Mouse (Mus musculus) hindbrain, embryonic 14.5 days (tissue): ENCODE results near the gene Prr5. TPM values are rescaled to one million over a fixed set of nuclear protein-coding genes. Genes with fewer than 3 reads are reported as not detected.

Experiments used
- ATAC-seq: fragments of 200-750 bp; cut with Nextera tagmentation; 2 replicates; pipeline ENCODE4 v1.8.0; 2017; ENCODE audit warnings: moderate number of reproducible peaks, mild to moderate bottlenecking, moderate TSS enrichment, moderate library complexity; ENCODE audit not compliant: low FRiP score
- DNase-seq: peaks from one replicate; pipeline ENCODE4 v3.0.0-alpha.2; 2015; ENCODE audit warnings: low spot score
- H3K27ac ChIP-seq: fragments of 300-500 bp; sonication (generic); 2 replicates; pipeline ENCODE4 v1.5.1; 2014; ENCODE audit warnings: mild to moderate bottlenecking, moderate library complexity
- H3K27me3 ChIP-seq: fragments of 300-500 bp; sonication (generic); 2 replicates; pipeline ENCODE4 v1.6.1; 2014; ENCODE audit warnings: mild to moderate bottlenecking, low read length, mixed read lengths; ENCODE audit not compliant: control insufficient read depth, insufficient read depth
- H3K36me3 ChIP-seq: fragments of 300-500 bp; sonication (generic); replicated peaks from 2 replicates; pipeline ENCODE4 v1.6.1; 2014; ENCODE audit not compliant: control insufficient read depth, insufficient read depth
- H3K4me1 ChIP-seq: fragments of 300-500 bp; sonication (generic); replicated peaks from 2 replicates; pipeline ENCODE4 v1.6.1; 2014; ENCODE audit warnings: antibody characterized with exemption, low read length, mixed read lengths; ENCODE audit not compliant: control insufficient read depth, insufficient read depth
- H3K4me2 ChIP-seq: fragments of 300-500 bp; sonication (generic); replicated peaks from 2 replicates; pipeline ENCODE4 v1.6.1; 2014; ENCODE audit warnings: mild to moderate bottlenecking, moderate library complexity
- H3K4me3 ChIP-seq: fragments of 300-500 bp; sonication (generic); replicated peaks from 2 replicates; pipeline ENCODE4 v1.5.1; 2014; ENCODE audit warnings: mild to moderate bottlenecking, low read length
- H3K9ac ChIP-seq: fragments of 300-500 bp; sonication (generic); 2 replicates; pipeline ENCODE4 v1.6.1; 2014
- H3K9me3 ChIP-seq: fragments of 300-500 bp; sonication (generic); 2 replicates; pipeline ENCODE4 v1.6.1; 2016; ENCODE audit warnings: low read length; ENCODE audit not compliant: control insufficient read depth
- WGBS: fragments of 180-500 bp; shearing (Covaris S2); extraction: QIAGEN DNeasy Blood & Tissue Kit; methylation state at CpG from one replicate; pipeline ENCODE4 v1.1.7; 2014; 5-methylcytosine and 5-hydroxymethylcytosine counted together
- polyA plus RNA-seq: library from polyadenylated mRNA; unstranded; fragments of >200 nt; fragmentation: Nextera tagmentation; extraction: Ambion mirVana; gene quantifications from 2 replicates; pipeline ENCODE4 v1.2.1, GENCODE M21; 2014

The Prr5 gene
- polyA plus RNA-seq, 1 experiment from 2014 or later, result 27.1 TPM

DNA sequence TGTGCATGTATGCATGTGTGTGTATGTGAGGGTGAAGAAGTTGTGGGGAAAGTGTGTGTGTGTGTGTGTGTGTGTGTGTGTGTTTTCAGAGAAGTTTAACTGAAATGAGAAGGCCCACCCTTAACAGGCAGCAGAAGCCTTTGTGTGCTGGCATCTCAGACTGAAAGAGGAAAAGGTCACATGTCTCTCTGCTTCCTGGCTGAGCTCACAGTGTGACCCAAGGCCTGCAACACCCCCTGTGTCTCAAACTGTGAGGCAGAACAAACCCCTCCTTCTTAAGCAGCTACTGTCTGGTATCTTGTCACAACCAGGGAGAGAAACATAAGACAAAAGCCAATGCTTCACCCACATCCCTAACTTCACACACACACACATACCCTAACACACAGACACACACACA, 31.0 kb upstream of the Prr5 start:
- DNase-seq (no peak), ATAC-seq (no peak)
- H3K4me3 ChIP-seq, result no peak overlapping the region
- no peaks in the 10 kb centered on the region for H3K9me3 ChIP-seq
- H3K36me3 ChIP-seq, result no peaks in the 10 kb centered on the region
- H3K9ac ChIP-seq, result no peak overlapping the region
- no peak overlapping the region for H3K27ac ChIP-seq
- H3K27me3 ChIP-seq, result no peaks in the 10 kb centered on the region
- H3K4me2 ChIP-seq, result no peak overlapping the region
- 0 out of 2 replicates have a peak, but pooled peaks cover 3% of the 10 kb centered on the region for H3K4me1 ChIP-seq

DNA sequence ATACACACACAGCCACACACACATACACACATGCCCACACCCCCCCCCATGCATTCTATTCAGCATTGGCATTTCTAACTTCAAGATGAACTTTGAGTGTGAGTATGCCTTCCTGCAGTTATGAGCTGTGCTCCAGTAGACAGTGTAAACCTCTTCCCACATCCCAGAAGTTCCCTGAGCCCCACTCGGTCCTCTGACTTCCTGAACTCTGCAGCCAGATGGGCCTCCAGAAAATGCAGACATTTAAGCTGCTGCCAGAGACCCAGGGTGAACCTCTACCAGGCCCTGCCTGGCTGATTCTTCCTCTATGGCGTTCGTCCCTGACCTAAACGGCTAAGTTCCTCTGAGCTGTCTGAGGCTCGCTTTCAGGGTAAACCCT, 30.4 kb upstream of the Prr5 start:
- H3K4me1 ChIP-seq, result 0 out of 2 replicates have a peak, but pooled peaks cover 3% of the 10 kb centered on the region

DNA sequence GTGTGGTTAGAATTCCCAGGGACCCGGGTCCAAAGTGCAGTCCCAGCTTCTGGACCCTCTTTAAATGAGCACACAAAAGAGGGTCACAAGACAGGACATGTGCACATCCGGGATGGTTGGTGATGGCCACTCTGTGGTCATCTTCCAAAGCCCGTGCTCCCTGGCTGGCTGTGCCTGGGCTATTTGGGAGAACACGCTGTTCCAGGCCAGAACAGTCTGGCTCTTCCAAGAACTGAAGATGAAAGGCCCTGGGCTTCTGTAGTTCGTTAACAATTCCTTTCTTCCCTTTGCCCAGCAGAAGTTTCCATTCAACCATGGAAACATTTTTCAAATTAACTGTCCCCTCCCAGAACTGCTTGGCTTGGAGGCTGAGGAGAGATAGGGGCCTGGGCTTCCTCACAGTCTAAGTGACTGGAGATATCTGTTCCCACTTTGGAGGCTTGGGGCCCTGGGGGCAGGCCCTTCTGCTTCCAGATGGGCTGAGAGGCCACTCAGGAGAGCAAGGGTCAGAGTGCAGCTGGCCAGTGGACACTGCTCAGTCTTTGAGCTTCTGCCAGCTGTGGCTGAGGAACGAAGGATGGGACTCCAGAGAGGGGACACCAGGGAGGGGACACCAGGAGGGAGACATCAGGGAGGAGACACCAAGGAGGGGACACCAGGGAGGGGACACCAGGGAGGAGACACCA, 29.8 kb upstream of the Prr5 start:
- H3K27ac ChIP-seq, result no peak overlapping the region
- H3K9me3 ChIP-seq, result no peaks in the 10 kb centered on the region
- 0 out of 2 replicates have a peak, but pooled peaks cover 3% of the 10 kb centered on the region for H3K4me1 ChIP-seq
- H3K27me3 ChIP-seq, result no peaks in the 10 kb centered on the region
- ATAC-seq, result no peak
- 66% methylated on average over 6 of the region's 6 CpGs for WGBS
- no peaks in the 10 kb centered on the region for H3K36me3 ChIP-seq
- no peak for DNase-seq
- H3K4me3 ChIP-seq, result no peak overlapping the region
- H3K4me2 ChIP-seq, result no peak overlapping the region
- H3K9ac ChIP-seq, result no peak overlapping the region

More for the DNA sequence above, 30.4 kb upstream of the Prr5 start:
- no peak for ATAC-seq
- no peak overlapping the region for H3K4me2 ChIP-seq
- H3K9ac ChIP-seq, result no peak overlapping the region
- H3K27me3 ChIP-seq, result no peaks in the 10 kb centered on the region
- DNase-seq, result no peak
- H3K36me3 ChIP-seq, result no peaks in the 10 kb centered on the region
- no peaks in the 10 kb centered on the region for H3K9me3 ChIP-seq
- WGBS, result 78% methylated on average over 5 of the region's 5 CpGs
- no peak overlapping the region for H3K4me3 ChIP-seq
- no peak overlapping the region for H3K27ac ChIP-seq

DNA sequence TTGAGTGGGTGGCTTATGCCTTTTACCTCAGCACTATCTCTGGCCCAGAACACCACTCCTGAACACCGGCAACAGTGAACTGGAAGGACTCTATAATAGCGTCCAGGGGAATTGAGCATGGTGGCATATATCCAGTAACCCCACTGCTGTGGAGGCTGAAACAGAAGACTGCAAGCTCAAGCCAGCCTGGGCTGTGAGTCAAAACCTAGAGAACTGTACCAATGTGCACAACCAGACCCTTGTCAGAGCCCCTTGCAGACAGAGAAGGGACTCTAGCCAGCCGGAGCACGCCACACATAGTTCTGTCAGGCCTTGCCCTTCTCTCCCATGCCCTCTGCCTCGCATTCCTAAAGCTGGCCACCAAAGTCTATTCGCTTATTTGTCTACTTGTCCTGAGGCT, 28.7 kb upstream of the Prr5 start:
- H3K36me3 ChIP-seq, result no peaks in the 10 kb centered on the region
- no peak overlapping the region for H3K4me3 ChIP-seq
- H3K9me3 ChIP-seq, result no peaks in the 10 kb centered on the region
- ATAC-seq (no peak), DNase-seq (no peak)
- H3K27ac ChIP-seq, result no peak overlapping the region
- 0 out of 2 replicates have a peak, but pooled peaks cover 3% of the 10 kb centered on the region for H3K4me1 ChIP-seq
- H3K9ac ChIP-seq, result no peak overlapping the region
- H3K4me2 ChIP-seq, result no peak overlapping the region
- no peaks in the 10 kb centered on the region for H3K27me3 ChIP-seq
- WGBS, result 89% methylated on average over 6 of the region's 6 CpGs

DNA sequence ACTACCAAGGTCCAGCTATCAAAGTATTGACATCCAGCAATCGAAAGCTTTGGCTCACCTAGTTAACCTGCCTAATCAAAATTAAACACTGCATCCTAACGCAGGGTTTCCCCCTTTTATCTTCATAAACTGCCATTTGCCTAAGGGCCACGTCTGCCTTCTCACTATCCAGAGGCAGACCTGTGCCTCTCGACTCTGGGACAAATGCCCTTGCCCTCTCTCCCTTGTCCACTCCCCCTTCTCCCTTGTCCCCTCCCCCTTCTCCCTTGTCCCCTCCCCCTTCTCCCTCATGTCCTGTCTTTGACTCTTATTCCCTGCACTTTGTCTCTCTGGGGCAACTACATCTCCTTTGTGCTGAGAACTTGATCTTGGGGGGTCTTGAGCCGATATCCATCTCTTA, 28.3 kb upstream of the Prr5 start:
- Histone ChIP-seq H3K4me3 (no peak overlapping the region), H3K27me3 (no peaks in the 10 kb centered on the region), H3K9ac (no peak overlapping the region), H3K9me3 (no peaks in the 10 kb centered on the region), H3K4me1 (0 out of 2 replicates have a peak, but pooled peaks cover 3% of the 10 kb centered on the region), H3K4me2 (no peak overlapping the region), H3K27ac (no peak overlapping the region), H3K36me3 (no peaks in the 10 kb centered on the region)
- WGBS, result 70% methylated on average over 5 of the region's 5 CpGs
- ATAC-seq, result no peak
- no peak for DNase-seq

DNA sequence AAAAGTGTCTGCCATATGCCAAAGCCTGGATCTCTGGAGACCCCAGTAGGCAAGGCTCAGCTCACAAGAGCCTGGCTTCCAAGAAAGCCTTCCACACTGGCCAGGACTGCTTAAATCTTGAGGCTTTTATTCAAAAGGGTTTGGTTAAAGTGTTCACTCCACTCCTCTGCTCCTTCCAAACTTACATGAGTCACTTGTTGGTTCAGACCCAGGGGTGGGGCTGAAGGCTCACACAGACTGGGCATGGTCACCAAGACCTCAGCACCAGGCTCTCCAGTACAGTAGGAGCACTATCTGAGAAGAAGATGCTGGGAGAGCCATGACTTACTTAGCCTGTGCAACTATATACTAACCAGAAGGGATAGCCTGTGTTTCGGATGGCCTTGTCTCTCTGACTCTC, 27.5 kb upstream of the Prr5 start:
- H3K36me3 ChIP-seq, result no peaks in the 10 kb centered on the region
- H3K4me2 ChIP-seq, result no peak overlapping the region
- DNase-seq, result no peak
- H3K27me3 ChIP-seq, result no peaks in the 10 kb centered on the region
- no peak for ATAC-seq
- H3K4me1 ChIP-seq, result 0 out of 2 replicates have a peak, but pooled peaks cover 3% of the 10 kb centered on the region
- H3K9me3 ChIP-seq, result no peaks in the 10 kb centered on the region
- no peak overlapping the region for H3K9ac ChIP-seq
- WGBS, result 96% methylated on average over 1 of the region's 1 CpGs
- H3K4me3 ChIP-seq, result no peak overlapping the region
- H3K27ac ChIP-seq, result no peak overlapping the region

DNA sequence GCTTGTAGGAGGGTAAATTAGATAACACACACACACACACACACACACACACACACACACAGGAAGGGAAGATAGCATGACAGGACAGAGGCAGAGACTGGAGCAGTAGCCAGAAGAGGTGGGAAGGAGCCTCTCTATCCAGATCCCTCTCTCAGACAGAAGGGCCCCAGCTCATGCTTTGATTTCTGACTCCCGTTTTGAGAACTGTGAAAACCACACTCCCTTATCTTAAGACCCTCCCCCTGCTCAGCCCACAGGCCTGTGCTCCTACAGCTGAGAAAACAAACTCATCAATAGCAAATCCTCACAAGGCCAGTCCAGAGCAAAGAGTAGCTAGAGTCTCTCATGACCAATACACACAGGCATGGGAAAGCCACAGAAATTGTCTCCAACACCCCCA, 26.2 kb upstream of the Prr5 start:
- 0 out of 2 replicates have a peak, but pooled peaks cover 3% of the 10 kb centered on the region for H3K4me1 ChIP-seq
- DNase-seq, result no peak
- no peak overlapping the region for H3K9ac ChIP-seq
- no peak overlapping the region for H3K4me3 ChIP-seq
- H3K4me2 ChIP-seq, result no peak overlapping the region
- ATAC-seq, result no peak
- H3K36me3 ChIP-seq, result no peaks in the 10 kb centered on the region
- WGBS, result 19% methylated on average over 1 of the region's 1 CpGs
- H3K27me3 ChIP-seq, result no peaks in the 10 kb centered on the region
- H3K27ac ChIP-seq, result no peak overlapping the region
- no peaks in the 10 kb centered on the region for H3K9me3 ChIP-seq

DNA sequence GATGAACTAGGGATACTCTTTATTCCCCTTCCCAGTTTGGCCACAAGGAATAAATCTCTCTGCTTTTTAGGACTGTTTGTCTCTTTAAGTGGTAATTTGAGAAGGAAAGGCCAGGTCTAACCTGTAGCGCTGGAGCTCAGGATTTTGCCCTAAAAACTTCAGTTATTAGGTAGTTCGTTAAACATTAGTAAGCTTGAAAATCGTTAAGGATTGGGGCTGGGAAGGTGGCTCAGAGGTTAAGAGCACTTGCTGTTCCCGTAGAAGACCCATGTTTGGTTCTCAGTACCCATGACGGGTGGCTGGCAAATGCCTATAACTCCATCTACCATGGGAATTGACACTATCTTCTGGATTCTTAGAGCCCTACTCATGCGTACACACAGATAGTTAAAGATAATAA, 17.9 kb upstream of the Prr5 start:
- Histone ChIP-seq H3K4me3 (no peak overlapping the region), H3K27me3 (no peaks in the 10 kb centered on the region), H3K9ac (no peak overlapping the region), H3K9me3 (no peaks in the 10 kb centered on the region), H3K4me1 (peaks cover 11% of the 10 kb centered on the region), H3K27ac (no peak overlapping the region), H3K4me2 (no peak overlapping the region), H3K36me3 (no peaks in the 10 kb centered on the region)
- ATAC-seq, result no peak
- DNase-seq, result no peak
- WGBS, result 95% methylated on average over 6 of the region's 6 CpGs

DNA sequence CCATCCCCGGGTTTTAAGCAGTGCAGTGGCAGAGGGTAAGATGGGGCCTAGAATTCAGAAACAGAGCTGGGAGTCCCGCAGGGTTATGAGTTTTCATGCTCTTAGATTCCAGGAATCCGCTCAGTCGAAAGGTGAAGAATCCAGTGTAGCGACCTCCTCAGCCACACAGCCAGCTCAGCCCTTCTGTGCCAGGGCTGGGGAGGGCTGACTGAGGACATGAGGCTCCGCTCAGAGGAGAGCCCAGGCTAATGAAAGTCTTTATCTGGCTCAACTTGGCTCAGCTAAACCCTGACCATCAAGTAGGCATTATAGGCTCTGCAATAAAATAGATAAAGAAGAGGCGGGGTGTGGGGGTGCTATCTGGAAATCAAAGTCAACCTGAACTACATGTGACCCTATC, 16.3 kb upstream of the Prr5 start:
- no peak overlapping the region for H3K4me3 ChIP-seq
- no peak for DNase-seq
- H3K9ac ChIP-seq, result no peak overlapping the region
- no peak for ATAC-seq
- no peaks in the 10 kb centered on the region for H3K9me3 ChIP-seq
- H3K27ac ChIP-seq, result peak overlapping the region; percentile 97; the same call in 1 of the 2 replicates
- WGBS, result 90% methylated on average over 7 of the region's 7 CpGs
- H3K4me2 ChIP-seq, result peak overlapping the region; percentile 62
- peaks cover 11% of the 10 kb centered on the region for H3K4me1 ChIP-seq
- no peaks in the 10 kb centered on the region for H3K36me3 ChIP-seq
- H3K27me3 ChIP-seq, result no peaks in the 10 kb centered on the region
